Mouse (Mus musculus) hindbrain, embryonic 15.5 days (tissue): ENCODE measurements around the gene Ncapg2. TPM values are rescaled to one million over a fixed set of nuclear protein-coding genes. Genes with fewer than 3 reads are reported as not detected.

ENCODE experiments used
- ATAC-seq: fragments of 200-750 bp; cut with Nextera tagmentation; 2 replicates; pipeline ENCODE4 v1.8.0; 2017; ENCODE audit warnings: low read depth, moderate number of reproducible peaks, moderate TSS enrichment; ENCODE audit not compliant: low FRiP score
- H3K27ac ChIP-seq: fragments of 300-500 bp; sonication (generic); replicated peaks from 2 replicates; pipeline ENCODE4 v1.5.1; 2015; ENCODE audit warnings: mild to moderate bottlenecking, inconsistent platforms
- H3K27me3 ChIP-seq: fragments of 300-500 bp; sonication (generic); 2 replicates; pipeline ENCODE4 v1.6.1; 2015; ENCODE audit warnings: control low read depth, inconsistent platforms
- H3K36me3 ChIP-seq: fragments of 300-500 bp; sonication (generic); 2 replicates; pipeline ENCODE4 v1.6.1; 2015; ENCODE audit warnings: control low read depth, inconsistent platforms
- H3K4me1 ChIP-seq: fragments of 300-500 bp; sonication (generic); replicated peaks from 2 replicates; pipeline ENCODE4 v1.6.1; 2015; ENCODE audit warnings: control low read depth, inconsistent platforms
- H3K4me2 ChIP-seq: fragments of 300-500 bp; sonication (generic); 2 replicates; pipeline ENCODE4 v1.6.1; 2015; ENCODE audit warnings: moderate library complexity, mild to moderate bottlenecking, inconsistent platforms
- H3K4me3 ChIP-seq: fragments of 300-500 bp; sonication (generic); 2 replicates; pipeline ENCODE4 v1.5.1; 2015; ENCODE audit warnings: mild to moderate bottlenecking, inconsistent platforms
- H3K9ac ChIP-seq: fragments of 300-500 bp; sonication (generic); 2 replicates; pipeline ENCODE4 v1.6.1; 2015; ENCODE audit warnings: inconsistent platforms
- H3K9me3 ChIP-seq: fragments of 300-500 bp; sonication (generic); 2 replicates; pipeline ENCODE4 v1.6.1; 2016; ENCODE audit warnings: control low read depth, inconsistent platforms
- WGBS: fragments of 180-500 bp; shearing (Covaris S2); methylation state at CpG from one replicate; pipeline ENCODE4 v1.1.7; 2015; 5-methylcytosine and 5-hydroxymethylcytosine counted together
- polyA plus RNA-seq: library from polyadenylated mRNA; unstranded; fragments of >200 nt; fragmentation: Nextera tagmentation; extraction: Ambion mirVana; gene quantifications from 2 replicates; pipeline ENCODE4 v1.2.1, GENCODE M21; 2015

Ncapg2 gene
- polyA plus RNA-seq, 1 experiment from 2014 or later, result 10.1 TPM

GRCm38 (mm10) chr12:116460379-116461065 lies 55.3 kb downstream of the Ncapg2 start:
- H3K4me3 ChIP-seq, result no peak overlapping the region
- no peak for ATAC-seq
- no peaks in the 10 kb centered on the region for H3K9me3 ChIP-seq
- no peaks in the 10 kb centered on the region for H3K4me1 ChIP-seq
- no peak overlapping the region for H3K4me2 ChIP-seq
- H3K9ac ChIP-seq, result no peak overlapping the region
- H3K27ac ChIP-seq, result no peak overlapping the region
- no peaks in the 10 kb centered on the region for H3K27me3 ChIP-seq
- WGBS, result 96% methylated on average over 6 of the region's 6 CpGs
- H3K36me3 ChIP-seq, result peaks cover 2% of the 10 kb centered on the region; the same call in 1 of the 2 replicates

DNA sequence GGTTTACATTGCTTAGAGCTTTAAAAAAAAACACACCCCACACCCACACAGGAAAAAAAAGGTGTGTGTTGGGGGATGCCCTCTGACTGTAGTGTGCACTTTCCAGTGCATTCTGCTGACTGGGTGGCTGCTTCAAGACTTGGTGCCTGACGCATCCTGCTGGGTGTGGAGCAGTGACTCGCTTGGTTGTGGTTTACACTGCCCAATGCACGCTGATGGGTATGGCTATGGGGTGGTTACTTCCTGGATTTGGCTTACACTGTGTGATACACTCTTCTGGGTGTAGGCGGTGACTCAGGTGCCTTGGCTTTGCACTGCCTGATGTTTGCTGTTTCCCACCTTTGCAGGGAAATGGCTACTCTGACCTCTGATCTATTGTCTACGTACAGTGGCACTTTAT lies 61.8 kb downstream of the Ncapg2 start:
- H3K4me2 ChIP-seq, result no peak overlapping the region
- 94% methylated on average over 5 of the region's 5 CpGs for WGBS
- H3K36me3 ChIP-seq, result no peaks in the 10 kb centered on the region
- no peak for ATAC-seq
- no peaks in the 10 kb centered on the region for H3K4me1 ChIP-seq
- no peaks in the 10 kb centered on the region for H3K27me3 ChIP-seq
- no peak overlapping the region for H3K27ac ChIP-seq
- no peak overlapping the region for H3K4me3 ChIP-seq
- no peaks in the 10 kb centered on the region for H3K9me3 ChIP-seq
- no peak overlapping the region for H3K9ac ChIP-seq

- Histone ChIP-seq H3K9me3 (no peaks in the 10 kb centered on the region), H3K4me2 (no peak overlapping the region), H3K9ac (no peak overlapping the region), H3K36me3 (no peaks in the 10 kb centered on the region), H3K4me1 (no peaks in the 10 kb centered on the region), H3K27me3 (no peaks in the 10 kb centered on the region), H3K4me3 (no peak overlapping the region), H3K27ac (no peak overlapping the region)
- WGBS, result 83% methylated on average over 1 of the region's 1 CpGs
- no peak for ATAC-seq
These were observed 63.1 kb downstream of the Ncapg2 start for GRCm38 (mm10) chr12:116468348-116468747.

DNA sequence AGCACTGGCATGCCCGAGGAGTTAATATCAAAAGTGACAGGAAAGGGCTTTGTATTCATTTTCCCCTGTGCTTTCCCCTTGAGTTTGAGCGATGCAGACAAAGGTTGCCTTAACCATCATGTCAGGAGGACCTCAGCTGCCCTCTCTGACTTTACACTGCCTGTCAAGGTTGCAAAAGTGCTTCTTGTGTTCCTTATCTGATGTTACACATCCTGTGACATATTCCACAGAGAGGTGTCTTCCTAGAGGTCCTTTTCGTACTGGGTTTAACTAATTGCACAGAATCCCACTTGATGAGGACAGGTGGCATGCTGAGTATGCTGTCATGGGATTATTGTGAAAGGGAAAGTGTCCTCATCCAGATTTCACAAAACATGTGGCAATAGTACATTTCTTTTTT lies 63.9 kb downstream of the Ncapg2 start:
- Histone ChIP-seq H3K27me3 (no peaks in the 10 kb centered on the region), H3K27ac (no peak overlapping the region), H3K4me3 (no peak overlapping the region), H3K4me1 (no peaks in the 10 kb centered on the region), H3K4me2 (no peak overlapping the region), H3K9me3 (no peaks in the 10 kb centered on the region), H3K36me3 (no peaks in the 10 kb centered on the region), H3K9ac (no peak overlapping the region)
- WGBS, result 85% methylated on average over 3 of the region's 3 CpGs
- ATAC-seq, result no peak

GRCm38 (mm10) chr12:116473264-116473663 lies 68.1 kb downstream of the Ncapg2 start:
- Histone ChIP-seq H3K4me2 (no peak overlapping the region), H3K27ac (no peak overlapping the region), H3K27me3 (no peaks in the 10 kb centered on the region), H3K4me1 (no peaks in the 10 kb centered on the region), H3K9me3 (no peaks in the 10 kb centered on the region), H3K36me3 (no peaks in the 10 kb centered on the region), H3K4me3 (no peak overlapping the region), H3K9ac (no peak overlapping the region)
- ATAC-seq, result no peak
- 90% methylated on average over 2 of the region's 2 CpGs for WGBS

- H3K9ac ChIP-seq, result no peak overlapping the region
- no peak overlapping the region for H3K4me2 ChIP-seq
- no peaks in the 10 kb centered on the region for H3K4me1 ChIP-seq
- no peaks in the 10 kb centered on the region for H3K9me3 ChIP-seq
- no peak overlapping the region for H3K4me3 ChIP-seq
- no peaks in the 10 kb centered on the region for H3K27me3 ChIP-seq
- H3K36me3 ChIP-seq, result no peaks in the 10 kb centered on the region
- no peak overlapping the region for H3K27ac ChIP-seq
- ATAC-seq, result no peak
These were observed 68.6 kb downstream of the Ncapg2 start for GRCm38 (mm10) chr12:116473761-116474160.

DNA sequence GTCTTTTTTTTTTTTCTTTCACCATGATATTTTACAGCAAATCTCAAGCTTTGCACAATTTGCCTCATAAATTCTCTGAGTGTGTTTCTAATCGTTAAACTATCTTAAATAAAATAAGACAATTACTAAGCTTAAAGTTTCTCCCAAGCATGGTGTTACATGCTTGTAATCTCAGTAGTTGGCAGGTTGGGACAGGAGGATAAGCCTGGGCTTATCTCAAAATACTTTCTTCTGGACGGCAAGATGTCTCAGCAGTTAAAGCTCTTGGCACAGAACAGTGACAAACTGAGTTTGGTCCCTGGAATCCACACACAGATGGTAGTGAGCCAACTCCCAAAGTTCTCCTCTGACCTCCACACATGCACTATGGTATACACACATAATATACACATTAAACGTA lies 69.5 kb downstream of the Ncapg2 start:
- no peak overlapping the region for H3K27ac ChIP-seq

DNA sequence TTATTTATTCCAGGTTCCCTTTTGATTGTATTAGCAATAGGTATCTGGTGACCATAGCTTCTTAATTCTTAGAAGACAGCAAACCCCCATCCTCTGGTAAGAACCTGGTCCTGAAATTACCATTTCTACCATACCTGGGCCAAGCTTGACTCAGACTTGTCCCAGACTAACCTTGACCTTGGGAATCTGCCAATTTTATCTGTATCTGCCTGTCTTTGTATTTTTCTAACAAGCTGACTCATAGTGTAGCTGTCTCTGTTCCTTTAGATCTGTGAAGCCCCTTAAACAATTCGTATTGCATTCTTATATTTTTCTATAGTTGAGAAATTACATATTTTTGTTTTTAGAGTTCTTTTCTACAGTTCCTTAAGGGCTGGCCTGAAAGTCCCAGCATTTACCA lies 73.6 kb downstream of the Ncapg2 start:
- no peaks in the 10 kb centered on the region for H3K4me1 ChIP-seq
- H3K4me3 ChIP-seq, result no peak overlapping the region
- H3K27ac ChIP-seq, result no peak overlapping the region
- H3K9ac ChIP-seq, result no peak overlapping the region
- no peak overlapping the region for H3K4me2 ChIP-seq
- no peak for ATAC-seq
- no peaks in the 10 kb centered on the region for H3K9me3 ChIP-seq
- H3K36me3 ChIP-seq, result no peaks in the 10 kb centered on the region
- no peaks in the 10 kb centered on the region for H3K27me3 ChIP-seq
- 60% methylated on average over 1 of the region's 1 CpGs for WGBS

More for the DNA sequence above, 69.5 kb downstream of the Ncapg2 start:
- Histone ChIP-seq H3K36me3 (no peaks in the 10 kb centered on the region), H3K4me1 (no peaks in the 10 kb centered on the region), H3K4me2 (no peak overlapping the region), H3K9me3 (no peaks in the 10 kb centered on the region), H3K27me3 (no peaks in the 10 kb centered on the region), H3K4me3 (no peak overlapping the region), H3K9ac (no peak overlapping the region)
- no peak for ATAC-seq
- 86% methylated on average over 3 of the region's 3 CpGs for WGBS

DNA sequence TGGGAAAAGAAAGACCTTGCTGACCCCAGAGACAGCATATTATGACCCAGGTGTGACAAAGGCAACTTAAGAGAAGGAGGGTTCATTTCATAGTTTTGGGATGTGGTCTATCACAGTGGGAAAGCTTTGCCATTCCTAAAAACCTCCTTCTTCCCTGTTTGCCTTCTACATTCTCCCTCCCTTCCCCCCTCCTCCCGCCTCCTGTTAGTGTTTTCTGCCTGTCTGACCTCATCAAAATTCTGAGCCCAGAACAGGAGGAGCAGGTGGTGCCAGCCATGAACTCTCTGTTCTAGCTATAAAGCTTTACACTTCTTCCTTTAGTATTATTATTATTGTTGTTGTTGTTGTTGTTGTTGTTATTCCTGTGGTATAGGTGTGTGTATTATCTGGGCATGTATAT lies 76.7 kb downstream of the Ncapg2 start:
- 65% methylated on average over 1 of the region's 1 CpGs for WGBS
- H3K9me3 ChIP-seq, result no peaks in the 10 kb centered on the region
- no peak overlapping the region for H3K27ac ChIP-seq
- H3K4me1 ChIP-seq, result peaks cover 14% of the 10 kb centered on the region
- H3K4me3 ChIP-seq, result no peak overlapping the region
- no peaks in the 10 kb centered on the region for H3K27me3 ChIP-seq
- H3K4me2 ChIP-seq, result no peak overlapping the region
- no peak overlapping the region for H3K9ac ChIP-seq
- no peaks in the 10 kb centered on the region for H3K36me3 ChIP-seq
- ATAC-seq, result no peak

DNA sequence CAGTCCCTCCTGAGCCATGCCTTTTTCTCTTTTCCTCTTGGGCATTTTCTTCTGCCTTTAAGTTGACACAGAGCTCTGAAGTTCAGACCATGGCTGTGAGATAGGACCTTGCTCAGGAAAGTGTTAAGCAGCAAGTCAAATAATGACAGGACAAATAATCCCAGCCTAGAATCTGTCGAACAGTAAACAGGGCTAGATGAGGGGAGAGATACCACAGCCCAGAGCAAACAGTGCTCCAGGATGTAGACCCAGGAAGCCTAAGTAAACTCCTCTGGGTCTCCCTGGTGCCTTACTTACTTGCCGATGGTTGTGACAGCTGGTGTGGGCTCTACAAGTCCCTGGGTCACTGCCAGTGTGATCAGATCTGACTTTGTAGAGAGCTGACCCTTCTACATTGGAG lies 78.4 kb downstream of the Ncapg2 start:
- Histone ChIP-seq H3K27me3 (no peaks in the 10 kb centered on the region), H3K4me3 (no peak overlapping the region), H3K27ac (no peak overlapping the region), H3K9me3 (no peaks in the 10 kb centered on the region), H3K4me1 (peaks cover 25% of the 10 kb centered on the region), H3K36me3 (no peaks in the 10 kb centered on the region), H3K4me2 (no peak overlapping the region), H3K9ac (no peak overlapping the region)
- 59% methylated on average over 2 of the region's 2 CpGs for WGBS
- ATAC-seq, result no peak

DNA sequence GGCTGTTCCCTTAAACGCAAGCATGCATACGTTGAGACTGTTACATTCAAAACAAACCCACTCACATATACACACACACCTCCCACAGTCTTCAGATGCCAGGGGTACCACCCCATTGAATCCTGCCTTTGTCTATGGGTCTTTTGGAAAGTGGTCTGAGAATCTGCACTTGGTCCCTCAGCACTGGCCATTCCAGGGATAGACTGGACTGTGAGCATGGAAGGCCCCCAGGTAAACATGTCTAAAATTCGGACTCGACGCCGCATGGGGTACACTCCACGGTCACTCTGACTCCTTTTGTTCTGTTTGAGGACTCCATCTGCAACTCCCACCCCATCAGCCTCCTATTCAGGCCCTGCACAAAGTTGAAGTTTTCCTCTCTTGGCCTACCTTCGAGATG lies 79.8 kb downstream of the Ncapg2 start:
- H3K4me1 ChIP-seq, result peaks cover 25% of the 10 kb centered on the region
- H3K9me3 ChIP-seq, result no peaks in the 10 kb centered on the region
- peak overlapping the region; percentile 84 for H3K4me2 ChIP-seq
- H3K4me3 ChIP-seq, result peak overlapping the region; percentile 73
- H3K27ac ChIP-seq, result peak overlapping the region; percentile 94
- 80% methylated on average over 8 of the region's 8 CpGs for WGBS
- H3K36me3 ChIP-seq, result no peaks in the 10 kb centered on the region
- peak; percentile 0; the same call in 1 of the 2 replicates for ATAC-seq
- H3K9ac ChIP-seq, result peak overlapping the region; percentile 81; the same call in 1 of the 2 replicates
- H3K27me3 ChIP-seq, result no peaks in the 10 kb centered on the region

- Histone ChIP-seq H3K27ac (peak within 1 kb of the TSS; percentile 94), H3K4me2 (peak within 1 kb of the TSS; percentile 84), H3K9ac (peak within 1 kb of the TSS; percentile 81), H3K4me1 (peaks cover 25% of the 10 kb centered on the region), H3K36me3 (no peaks in the 10 kb centered on the region), H3K4me3 (peak within 1 kb of the TSS; percentile 73), H3K9me3 (no peaks in the 10 kb centered on the region), H3K27me3 (no peaks in the 10 kb centered on the region)
- under 1% methylated on average over 69 of the region's 86 CpGs for WGBS
- peak; percentile 88 for ATAC-seq
These were observed 80.6 kb downstream of the Ncapg2 start, which contains the start of gene Ptprn2 for GRCm38 (mm10) chr12:116485591-116486403. Gene Ptprn2, plus strand, starts transcription at chr12:116485720.
